Mouse (Mus musculus) layer of hippocampus, adult 9-10 months (tissue): ENCODE data around the gene Pou2f1.
A peak's percentile ranks its signal among the peaks of the same experiment; 100 is the strongest.

Experiments
- DNase-seq: peaks from one replicate; pipeline ENCODE4 v3.0.0; 2022; ENCODE audit warnings: low spot score

The Pou2f1 gene

GRCm38 (mm10) chr1:165961676-165962364 lies 40.7 kb downstream of the Pou2f1 start:
- no peak for DNase-seq

- DNase-seq = no peak
These were observed 44.3 kb downstream of the Pou2f1 start for GRCm38 (mm10) chr1:165958159-165958558.

GRCm38 (mm10) chr1:165948214-165948813 lies 54.2 kb downstream of the Pou2f1 start:
- DNase-seq = no peak

GRCm38 (mm10) chr1:165943270-165943669 lies 59.2 kb downstream of the Pou2f1 start:
- no peak for DNase-seq

GRCm38 (mm10) chr1:165935466-165935818 lies 67.0 kb downstream of the Pou2f1 start:
- DNase-seq = no peak

GRCm38 (mm10) chr1:165934648-165935465 lies 67.6 kb downstream of the Pou2f1 start:
- DNase-seq = peak; percentile 38

- DNase-seq = no peak
These were observed 68.4 kb downstream of the Pou2f1 start for GRCm38 (mm10) chr1:165933915-165934647.

- DNase-seq = no peak
These were observed 69.6 kb downstream of the Pou2f1 start for GRCm38 (mm10) chr1:165932842-165933241.

GRCm38 (mm10) chr1:165930510-165930909 lies 72.0 kb downstream of the Pou2f1 start:
- no peak for DNase-seq

- no peak for DNase-seq
These were observed 74.8 kb downstream of the Pou2f1 start for GRCm38 (mm10) chr1:165927507-165928279.

GRCm38 (mm10) chr1:165925207-165925606 lies 77.3 kb downstream of the Pou2f1 start:
- DNase-seq = no peak

GRCm38 (mm10) chr1:165922488-165922887 lies 80.0 kb downstream of the Pou2f1 start:
- DNase-seq = no peak

- no peak for DNase-seq
These were observed 81.5 kb downstream of the Pou2f1 start for GRCm38 (mm10) chr1:165921026-165921425.

GRCm38 (mm10) chr1:165914416-165914801 lies 88.1 kb downstream of the Pou2f1 start:
- no peak for DNase-seq

GRCm38 (mm10) chr1:165913720-165914415 lies 88.6 kb downstream of the Pou2f1 start:
- no peak for DNase-seq

GRCm38 (mm10) chr1:165909471-165909870 lies 93.0 kb downstream of the Pou2f1 start:
- no peak for DNase-seq

GRCm38 (mm10) chr1:165908806-165909205 lies 93.7 kb downstream of the Pou2f1 start:
- no peak for DNase-seq

- DNase-seq = no peak
These were observed 94.3 kb downstream of the Pou2f1 start for GRCm38 (mm10) chr1:165908153-165908552.

GRCm38 (mm10) chr1:165903596-165903995 lies 98.9 kb downstream of the Pou2f1 start:
- no peak for DNase-seq

GRCm38 (mm10) chr1:165891686-165892085 lies 110.8 kb downstream of the Pou2f1 start:
- DNase-seq = no peak
